Mouse (Mus musculus): Measurements from ENCODE around the gene Gm17359. TPM values are rescaled to one million over a fixed set of nuclear protein-coding genes. Genes with fewer than 3 reads are reported as not detected.

Gm17359 gene
- polyA plus RNA-seq, 1 experiment from 2014 or later, result not detected

GRCm38 (mm10) chr3:79368306-79368705 is 31.8 kb downstream of the Gm17359 start:
- Histone ChIP-seq H3K4me3 (ENCODE audit: low read depth, low read length) (no peak overlapping the region), H3K36me3 (ENCODE audit: control insufficient read depth, insufficient read depth, low read length) (no peaks in the 10 kb centered on the region), H3K4me1 (replicated peaks; ENCODE audit: control insufficient read depth, insufficient read depth, low read length) (no peaks in the 10 kb centered on the region), H3K4me2 (ENCODE audit: low read length) (no peak overlapping the region), H3K27ac (ENCODE audit: low read depth) (no peak overlapping the region), H3K9ac (ENCODE audit: low read length) (no peak overlapping the region), H3K9me3 (ENCODE audit: control insufficient read depth, low read length) (no peaks in the 10 kb centered on the region), H3K27me3 (replicated peaks; ENCODE audit: control insufficient read depth, insufficient read depth, low read length) (no peaks in the 10 kb centered on the region)
- DNase-seq (ENCODE audit: low spot score) (no peak), ATAC-seq (replicated peaks; ENCODE audit: low FRiP score, low TSS enrichment, low read depth) (no peak)
- 63% methylated on average over 6 of the region's 6 CpGs for WGBS

GRCm38 (mm10) chr3:79370385-79370929 is 34.0 kb downstream of the Gm17359 start:
- 65% methylated on average over 4 of the region's 4 CpGs for WGBS
- Histone ChIP-seq H3K27me3 (replicated peaks; ENCODE audit: control insufficient read depth, insufficient read depth, low read length) (no peaks in the 10 kb centered on the region), H3K9ac (ENCODE audit: low read length) (no peak overlapping the region), H3K4me2 (ENCODE audit: low read length) (no peak overlapping the region), H3K27ac (ENCODE audit: low read depth) (no peak overlapping the region), H3K4me1 (replicated peaks; ENCODE audit: control insufficient read depth, insufficient read depth, low read length) (no peaks in the 10 kb centered on the region), H3K9me3 (ENCODE audit: control insufficient read depth, low read length) (no peaks in the 10 kb centered on the region), H3K36me3 (ENCODE audit: control insufficient read depth, insufficient read depth, low read length) (no peaks in the 10 kb centered on the region), H3K4me3 (ENCODE audit: low read depth, low read length) (no peak overlapping the region)
- no peak for ATAC-seq (replicated peaks; ENCODE audit: low FRiP score, low TSS enrichment, low read depth)
- no peak for DNase-seq (ENCODE audit: low spot score)

GRCm38 (mm10) chr3:79371506-79372195 is 35.2 kb downstream of the Gm17359 start:
- no peak overlapping the region for H3K4me2 ChIP-seq (ENCODE audit: low read length)
- H3K27ac ChIP-seq (ENCODE audit: low read depth), result no peak overlapping the region
- no peaks in the 10 kb centered on the region for H3K27me3 ChIP-seq (replicated peaks; ENCODE audit: control insufficient read depth, insufficient read depth, low read length)
- no peaks in the 10 kb centered on the region for H3K36me3 ChIP-seq (ENCODE audit: control insufficient read depth, insufficient read depth, low read length)
- no peak overlapping the region for H3K4me3 ChIP-seq (ENCODE audit: low read depth, low read length)
- 77% methylated on average over 7 of the region's 7 CpGs for WGBS
- ATAC-seq (replicated peaks; ENCODE audit: low FRiP score, low TSS enrichment, low read depth) (no peak), DNase-seq (ENCODE audit: low spot score) (no peak)
- H3K9ac ChIP-seq (ENCODE audit: low read length), result no peak overlapping the region
- no peaks in the 10 kb centered on the region for H3K9me3 ChIP-seq (ENCODE audit: control insufficient read depth, low read length)
- no peaks in the 10 kb centered on the region for H3K4me1 ChIP-seq (replicated peaks; ENCODE audit: control insufficient read depth, insufficient read depth, low read length)

GRCm38 (mm10) chr3:79373930-79374329 is 37.5 kb downstream of the Gm17359 start:
- ATAC-seq (replicated peaks; ENCODE audit: low FRiP score, low TSS enrichment, low read depth), result no peak
- no peak overlapping the region for H3K27ac ChIP-seq (ENCODE audit: low read depth)
- H3K36me3 ChIP-seq (ENCODE audit: control insufficient read depth, insufficient read depth, low read length), result no peaks in the 10 kb centered on the region
- no peaks in the 10 kb centered on the region for H3K9me3 ChIP-seq (ENCODE audit: control insufficient read depth, low read length)
- 71% methylated on average over 3 of the region's 3 CpGs for WGBS
- H3K27me3 ChIP-seq (replicated peaks; ENCODE audit: control insufficient read depth, insufficient read depth, low read length), result no peaks in the 10 kb centered on the region
- DNase-seq (ENCODE audit: low spot score), result no peak
- H3K4me1 ChIP-seq (replicated peaks; ENCODE audit: control insufficient read depth, insufficient read depth, low read length), result no peaks in the 10 kb centered on the region
- no peak overlapping the region for H3K4me2 ChIP-seq (ENCODE audit: low read length)
- no peak overlapping the region for H3K4me3 ChIP-seq (ENCODE audit: low read depth, low read length)
- no peak overlapping the region for H3K9ac ChIP-seq (ENCODE audit: low read length)

- no peaks in the 10 kb centered on the region for H3K27me3 ChIP-seq (replicated peaks; ENCODE audit: control insufficient read depth, insufficient read depth, low read length)
These were observed 41.6 kb downstream of the Gm17359 start for GRCm38 (mm10) chr3:79378086-79378485.

GRCm38 (mm10) chr3:79379255-79379836 is 42.9 kb downstream of the Gm17359 start:
- H3K4me2 ChIP-seq (ENCODE audit: low read length), result no peak overlapping the region
- H3K4me3 ChIP-seq (ENCODE audit: low read depth, low read length), result no peak overlapping the region
- no peak overlapping the region for H3K9ac ChIP-seq (ENCODE audit: low read length)
- DNase-seq (ENCODE audit: low spot score), result no peak
- no peaks in the 10 kb centered on the region for H3K27me3 ChIP-seq (replicated peaks; ENCODE audit: control insufficient read depth, insufficient read depth, low read length)
- no peaks in the 10 kb centered on the region for H3K36me3 ChIP-seq (ENCODE audit: control insufficient read depth, insufficient read depth, low read length)
- no peaks in the 10 kb centered on the region for H3K4me1 ChIP-seq (replicated peaks; ENCODE audit: control insufficient read depth, insufficient read depth, low read length)
- WGBS, result 71% methylated on average over 14 of the region's 14 CpGs
- no peaks in the 10 kb centered on the region for H3K9me3 ChIP-seq (ENCODE audit: control insufficient read depth, low read length)
- no peak overlapping the region for H3K27ac ChIP-seq (ENCODE audit: low read depth)
- no peak for ATAC-seq (replicated peaks; ENCODE audit: low FRiP score, low TSS enrichment, low read depth)

More at GRCm38 (mm10) chr3:79378086-79378485, 41.6 kb downstream of the Gm17359 start:
- no peak overlapping the region for H3K9ac ChIP-seq (ENCODE audit: low read length)
- no peak overlapping the region for H3K4me2 ChIP-seq (ENCODE audit: low read length)
- 48% methylated on average over 3 of the region's 3 CpGs for WGBS
- no peaks in the 10 kb centered on the region for H3K9me3 ChIP-seq (ENCODE audit: control insufficient read depth, low read length)
- no peak overlapping the region for H3K4me3 ChIP-seq (ENCODE audit: low read depth, low read length)
- H3K27ac ChIP-seq (ENCODE audit: low read depth), result no peak overlapping the region
- DNase-seq (ENCODE audit: low spot score) (no peak), ATAC-seq (replicated peaks; ENCODE audit: low FRiP score, low TSS enrichment, low read depth) (no peak)
- H3K36me3 ChIP-seq (ENCODE audit: control insufficient read depth, insufficient read depth, low read length), result no peaks in the 10 kb centered on the region
- no peaks in the 10 kb centered on the region for H3K4me1 ChIP-seq (replicated peaks; ENCODE audit: control insufficient read depth, insufficient read depth, low read length)

GRCm38 (mm10) chr3:79379873-79380595 is 43.6 kb downstream of the Gm17359 start:
- ATAC-seq (replicated peaks; ENCODE audit: low FRiP score, low TSS enrichment, low read depth), result no peak
- H3K27ac ChIP-seq (ENCODE audit: low read depth), result no peak overlapping the region
- H3K27me3 ChIP-seq (replicated peaks; ENCODE audit: control insufficient read depth, insufficient read depth, low read length), result no peaks in the 10 kb centered on the region
- no peak overlapping the region for H3K4me3 ChIP-seq (ENCODE audit: low read depth, low read length)
- no peak overlapping the region for H3K4me2 ChIP-seq (ENCODE audit: low read length)
- H3K36me3 ChIP-seq (ENCODE audit: control insufficient read depth, insufficient read depth, low read length), result no peaks in the 10 kb centered on the region
- no peak for DNase-seq (ENCODE audit: low spot score)
- H3K4me1 ChIP-seq (replicated peaks; ENCODE audit: control insufficient read depth, insufficient read depth, low read length), result no peaks in the 10 kb centered on the region
- H3K9me3 ChIP-seq (ENCODE audit: control insufficient read depth, low read length), result no peaks in the 10 kb centered on the region
- no peak overlapping the region for H3K9ac ChIP-seq (ENCODE audit: low read length)
- 67% methylated on average over 6 of the region's 6 CpGs for WGBS

- ATAC-seq (replicated peaks; ENCODE audit: low FRiP score, low TSS enrichment, low read depth) (no peak), DNase-seq (ENCODE audit: low spot score) (no peak)
- no peaks in the 10 kb centered on the region for H3K27me3 ChIP-seq (replicated peaks; ENCODE audit: control insufficient read depth, insufficient read depth, low read length)
- no peaks in the 10 kb centered on the region for H3K9me3 ChIP-seq (ENCODE audit: control insufficient read depth, low read length)
- H3K4me1 ChIP-seq (replicated peaks; ENCODE audit: control insufficient read depth, insufficient read depth, low read length), result no peaks in the 10 kb centered on the region
- H3K4me3 ChIP-seq (ENCODE audit: low read depth, low read length), result no peak overlapping the region
- no peak overlapping the region for H3K4me2 ChIP-seq (ENCODE audit: low read length)
- WGBS, result 57% methylated on average over 4 of the region's 4 CpGs
- H3K36me3 ChIP-seq (ENCODE audit: control insufficient read depth, insufficient read depth, low read length), result no peaks in the 10 kb centered on the region
- H3K9ac ChIP-seq (ENCODE audit: low read length), result no peak overlapping the region
- no peak overlapping the region for H3K27ac ChIP-seq (ENCODE audit: low read depth)
These were observed 44.9 kb downstream of the Gm17359 start for GRCm38 (mm10) chr3:79381398-79381797.

Measured in intestine, embryonic 14.5 days (tissue).